Mouse (Mus musculus) ovary, postnatal 14 days (tissue): ENCODE measurements at regions not wholly inside any gene's neighbourhood (a gene's known extent, or its start where the extent isn't known, plus 50 kb on each side); places are given as distances from the start of the nearest gene placed in this dataset.

Experiments
- DNase-seq: peaks from one replicate; pipeline ENCODE4 v3.0.0; 2022; ENCODE audit warnings: low spot score

- DNase-seq: no peak
Measured at GRCm38 (mm10) chr12:16268621-16269165, 342.1 kb downstream of the Lpin1 start.

DNA sequence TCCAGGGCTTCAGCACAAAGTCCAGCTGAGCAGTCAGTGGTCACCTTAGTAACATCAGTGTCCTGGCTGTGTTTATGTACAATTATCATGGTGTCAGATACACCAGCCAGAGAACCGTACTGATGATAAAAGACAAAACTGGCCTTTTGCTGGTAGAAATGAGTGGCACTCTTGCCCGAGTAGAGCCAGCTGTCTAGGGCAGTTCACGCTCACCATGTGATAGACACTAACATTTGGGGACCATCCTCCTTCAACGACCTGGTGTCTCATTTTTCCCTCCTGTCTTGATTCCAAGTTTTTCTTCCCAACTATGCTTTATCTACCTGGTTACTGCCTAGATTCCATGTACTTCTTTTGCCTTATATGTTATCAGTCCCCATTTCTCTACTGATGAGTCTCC is 349.3 kb downstream of the Lpin1 start:
- no peak for DNase-seq

DNA sequence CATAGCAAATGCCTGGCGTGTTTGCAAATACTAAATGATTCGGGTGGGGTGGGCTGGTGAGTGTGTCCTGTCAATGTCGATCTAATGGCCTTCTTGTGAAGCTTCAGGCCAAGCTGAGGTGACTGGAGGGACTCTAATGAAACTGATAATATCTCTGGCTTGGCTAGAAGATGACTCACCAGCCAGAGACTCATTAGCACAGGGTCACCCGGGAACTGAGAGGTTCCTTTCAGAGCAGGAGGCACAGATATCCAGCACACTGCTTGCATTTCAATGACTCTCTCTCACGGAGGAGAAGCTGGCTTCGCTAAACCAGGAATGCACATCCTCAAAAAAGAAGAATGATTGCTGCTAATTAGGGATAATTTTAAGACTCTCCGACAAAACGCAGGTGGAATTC is 349.8 kb downstream of the Lpin1 start:
- no peak for DNase-seq

DNA sequence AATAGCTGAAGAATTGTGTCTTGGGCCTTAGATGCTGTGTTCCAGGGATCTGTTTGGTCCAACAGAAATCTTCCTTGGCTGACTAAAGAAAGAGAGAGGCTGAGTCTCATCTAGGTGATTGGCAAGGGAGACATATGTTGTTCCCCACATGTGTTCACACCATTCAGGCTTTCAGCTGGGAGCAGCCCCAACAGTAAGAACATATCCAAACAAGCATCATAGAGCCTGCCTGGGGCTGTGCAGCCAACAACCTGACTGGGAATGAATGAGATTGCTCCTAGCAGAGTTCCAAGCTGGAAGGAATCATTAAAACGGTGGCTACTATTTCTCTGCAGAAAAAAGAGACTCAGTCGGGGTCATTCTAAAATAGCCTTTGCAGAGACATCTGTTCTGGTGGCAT is 350.3 kb downstream of the Lpin1 start:
- no peak for DNase-seq

- no peak for DNase-seq
Measured at GRCm38 (mm10) chr12:16250621-16251020, 360.1 kb downstream of the Lpin1 start.

DNA sequence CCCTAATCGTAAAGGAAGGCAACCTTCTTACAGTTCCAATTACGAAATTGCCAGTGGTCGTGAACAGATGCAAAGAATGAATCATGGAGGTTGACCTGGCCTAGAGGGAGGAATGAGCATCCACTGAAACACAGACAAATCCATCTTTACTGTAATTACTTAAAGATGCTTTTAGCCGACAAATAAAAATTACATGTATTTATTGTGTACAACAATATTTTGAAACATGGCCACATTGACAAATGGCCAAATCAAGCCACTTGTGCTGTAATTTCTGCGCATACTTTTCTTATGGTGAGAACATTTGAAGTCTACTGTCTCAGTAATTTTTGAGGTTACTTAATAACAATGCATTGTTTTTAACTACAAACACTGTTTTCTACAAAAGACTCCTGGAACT is 360.7 kb downstream of the Lpin1 start:
- no peak for DNase-seq

- DNase-seq: no peak
Measured at GRCm38 (mm10) chr12:16239792-16240191, 371.0 kb downstream of the Lpin1 start.

DNA sequence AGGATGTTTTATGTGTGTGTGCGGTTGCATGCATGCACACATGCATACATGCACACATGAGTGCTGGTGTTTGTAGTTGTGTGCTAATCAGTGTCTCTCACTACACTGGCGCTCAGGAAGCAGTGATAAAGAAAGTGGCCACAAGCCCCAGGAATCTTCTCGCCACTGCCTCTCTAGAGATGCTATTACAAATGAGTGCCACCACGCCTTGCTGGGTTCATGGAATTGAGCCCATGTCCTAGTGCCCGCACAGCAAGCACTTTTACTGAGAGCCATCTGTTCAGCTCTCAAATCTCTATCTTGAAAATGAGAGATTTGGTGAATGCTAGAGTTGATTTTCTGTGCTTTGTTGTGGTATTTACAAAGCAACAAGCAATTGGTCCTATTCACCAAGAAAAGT is 373.3 kb downstream of the Lpin1 start:
- DNase-seq: no peak

DNA sequence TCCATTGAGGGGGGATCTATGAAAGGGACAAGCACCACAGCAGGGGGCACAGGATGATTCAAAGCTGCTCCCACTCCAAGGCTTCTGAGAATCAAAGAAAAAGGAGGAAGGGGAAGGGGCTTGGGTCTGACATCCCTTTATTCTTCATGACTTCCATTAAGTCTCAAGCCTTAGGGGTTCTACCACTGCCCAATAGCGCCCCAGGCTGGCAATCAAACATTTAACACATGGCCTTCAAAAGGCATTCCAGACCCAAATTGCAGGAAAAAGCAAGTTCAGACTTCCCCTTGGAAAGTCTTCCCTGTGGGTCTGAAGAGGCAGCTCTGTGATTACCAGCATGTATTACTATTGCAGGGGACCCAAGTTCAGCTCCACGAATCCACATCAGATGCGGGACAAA is 377.2 kb downstream of the Lpin1 start:
- no peak for DNase-seq

- DNase-seq: no peak
Measured at GRCm38 (mm10) chr12:16232828-16233227, 377.9 kb downstream of the Lpin1 start.

DNA sequence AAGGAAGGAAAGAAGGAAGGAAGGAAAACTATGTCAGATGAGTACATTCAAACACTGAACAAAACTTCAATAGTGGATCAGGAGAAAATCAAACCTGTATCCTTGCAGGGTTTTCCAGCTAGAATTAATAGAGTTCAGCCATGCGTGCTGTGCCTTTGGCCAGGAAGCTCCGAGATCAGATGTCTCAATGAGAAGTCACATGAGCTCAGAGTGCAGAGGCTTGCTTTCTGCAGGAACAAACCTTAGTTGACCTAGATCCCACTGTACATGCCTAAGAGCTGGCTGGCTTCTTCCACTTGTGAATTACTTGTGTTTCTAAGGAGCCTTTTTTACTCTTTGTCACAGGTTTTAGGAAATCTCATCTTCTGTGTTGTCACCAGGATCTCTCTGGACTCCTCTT is 378.7 kb downstream of the Lpin1 start:
- no peak for DNase-seq

DNA sequence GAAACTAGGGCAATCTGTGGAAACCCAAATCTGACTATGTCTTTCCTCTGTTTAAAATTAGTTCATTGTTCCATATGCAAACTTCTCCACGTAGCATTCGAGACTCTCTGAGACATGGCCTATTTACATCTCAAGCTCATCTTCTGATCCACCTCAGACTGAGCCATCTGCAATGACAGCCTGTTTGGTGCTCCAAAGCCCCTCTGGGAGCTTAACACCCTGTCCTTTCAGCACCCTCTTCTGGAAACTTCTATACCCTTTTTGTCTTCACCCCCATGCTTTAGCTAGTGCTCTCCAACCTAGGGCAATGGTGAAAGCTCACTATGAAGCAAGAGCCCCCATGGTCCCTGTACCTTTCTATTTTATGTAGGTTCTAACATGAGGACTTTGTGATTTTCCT is 379.7 kb downstream of the Lpin1 start:
- DNase-seq: no peak

DNA sequence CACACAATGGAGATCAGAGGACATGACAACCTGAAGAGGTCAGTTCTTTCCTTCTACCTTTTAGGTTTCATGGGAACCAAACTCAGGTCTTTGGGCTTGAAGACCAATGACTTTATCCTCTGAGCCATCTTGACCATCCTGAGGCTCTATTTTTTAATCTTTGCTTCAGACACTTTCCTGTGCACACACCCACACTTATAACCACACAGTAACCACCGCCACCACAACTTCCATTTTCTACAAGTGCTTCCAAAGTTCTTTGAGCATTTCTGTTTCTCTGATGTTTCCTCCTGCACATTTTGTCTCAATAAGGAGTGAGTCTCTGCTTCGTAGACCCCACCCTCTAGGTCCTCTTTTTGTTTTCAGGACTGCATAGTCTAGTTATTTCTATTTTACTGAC is 385.3 kb downstream of the Lpin1 start:
- DNase-seq: no peak

DNA sequence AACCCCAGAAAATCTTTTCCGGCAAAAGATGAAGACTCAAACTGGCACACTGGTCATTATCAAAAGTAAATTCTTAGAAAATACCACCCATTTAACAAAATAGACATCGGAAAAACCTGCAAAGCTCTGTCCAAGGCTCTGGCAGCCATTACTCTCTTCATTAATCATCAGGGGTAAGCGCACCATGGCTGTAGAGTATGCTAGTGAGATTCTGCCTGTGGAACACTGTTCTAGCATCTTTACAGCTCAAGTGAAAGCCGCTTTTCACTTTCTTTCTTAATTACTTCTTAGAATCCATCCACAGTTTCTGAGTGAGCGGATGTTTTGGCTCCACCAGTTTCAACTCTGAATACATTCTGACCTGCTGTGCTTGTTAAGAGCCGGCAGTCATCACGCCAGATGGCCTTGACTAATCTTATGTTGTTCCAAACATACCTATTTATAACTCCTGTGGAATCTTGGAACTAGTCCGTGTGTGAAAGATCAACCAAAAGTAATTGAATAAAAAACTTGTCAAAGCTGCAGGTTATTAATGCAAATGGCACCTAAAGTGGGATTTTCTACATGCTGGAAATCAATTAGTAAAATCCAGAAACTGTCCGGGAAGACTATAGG is 387.8 kb downstream of the Lpin1 start:
- no peak for DNase-seq

- no peak for DNase-seq
Measured at GRCm38 (mm10) chr12:16222205-16222604, 388.6 kb downstream of the Lpin1 start.

GRCm38 (mm10) chr12:16221142-16221541 is 389.6 kb downstream of the Lpin1 start:
- no peak for DNase-seq

GRCm38 (mm10) chr12:16220561-16220960 is 390.2 kb downstream of the Lpin1 start:
- DNase-seq: no peak

- no peak for DNase-seq
Measured at GRCm38 (mm10) chr12:16218906-16219305, 391.9 kb downstream of the Lpin1 start.

GRCm38 (mm10) chr12:16210553-16210952 is 393.8 kb upstream of the Trib2 start:
- DNase-seq: no peak

DNA sequence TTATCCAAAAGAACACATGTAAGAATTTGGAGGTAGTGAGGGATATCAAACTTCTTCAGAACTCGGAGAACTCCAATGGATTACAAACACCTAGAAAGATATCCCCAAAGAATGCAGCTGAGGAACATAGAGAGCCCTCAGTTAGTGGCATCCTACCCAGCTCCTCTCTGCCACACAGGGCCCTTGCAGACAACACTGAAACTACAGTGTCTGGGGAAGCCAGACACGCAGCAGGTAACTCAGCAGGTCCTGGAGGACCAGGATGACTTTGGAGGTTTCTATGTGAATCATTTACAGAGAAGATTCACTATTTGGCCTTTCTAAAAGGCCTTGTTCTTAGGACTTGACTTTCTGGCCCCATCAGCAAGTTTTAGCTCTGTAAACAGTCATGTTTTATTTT is 393.4 kb upstream of the Trib2 start:
- no peak for DNase-seq

GRCm38 (mm10) chr12:16204941-16205340 is 388.2 kb upstream of the Trib2 start:
- no peak for DNase-seq

DNA sequence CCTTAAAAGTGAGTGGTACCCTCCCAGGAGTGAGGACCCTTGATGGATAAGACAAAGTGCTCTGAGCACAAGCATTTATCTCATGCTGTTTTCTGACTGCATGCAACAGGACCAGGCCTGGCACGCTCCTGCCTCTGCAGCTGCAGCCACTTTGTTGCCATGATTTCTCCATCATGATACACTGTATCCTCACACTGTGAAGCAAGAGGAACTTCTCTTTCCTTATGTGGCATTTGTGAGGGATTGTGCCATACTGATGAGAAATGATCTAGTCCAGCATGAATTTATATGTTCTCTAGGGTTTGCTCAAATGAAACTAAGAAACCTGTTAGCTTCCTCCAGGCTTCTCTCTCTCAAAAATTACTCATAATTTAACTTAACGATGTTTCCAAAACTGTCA is 380.2 kb upstream of the Trib2 start:
- no peak for DNase-seq

- no peak for DNase-seq
Measured at GRCm38 (mm10) chr12:16191803-16192389, 375.2 kb upstream of the Trib2 start.

DNA sequence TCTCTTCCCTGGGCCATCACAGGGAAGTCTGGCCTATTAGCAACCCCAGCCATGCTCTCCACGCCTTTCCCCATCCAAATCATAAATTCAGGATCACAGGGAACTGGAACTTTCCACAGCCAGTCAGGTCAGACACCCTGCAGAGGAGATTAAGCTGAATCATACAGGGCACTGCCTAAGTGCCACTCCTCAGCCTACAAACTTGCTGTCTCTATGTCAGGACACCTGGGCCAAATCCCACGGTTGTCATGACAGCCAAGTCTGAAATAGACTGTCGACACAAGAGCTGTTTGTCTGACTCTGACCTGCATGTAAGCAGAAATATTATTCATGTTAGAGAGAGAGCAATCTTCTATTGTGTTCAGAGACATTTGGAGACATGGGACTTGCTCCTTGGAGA is 374.0 kb upstream of the Trib2 start:
- no peak for DNase-seq
